8 mouse cellular contexts compared by ENCODE assay signal in genomic region chr14:34219786-34220198, GRCm38 (mm10). TPM values are rescaled to one million over a fixed set of nuclear protein-coding genes. Genes with fewer than 3 reads are reported as not detected.
DNase-seq lines count a peak whose midpoint lies in the region; ATAC-seq and TF ChIP-seq lines count a peak whose summit lies in the region.
"Had no signal": no experiment of that assay in that cellular context is flagged by ENCODE, and none has a peak within 500 bp of the region (broad histone marks: within the 10 kb centered on the region; RNA-seq: fewer than 3 reads in every experiment).

No protein-coding gene starts in this region.

- peak overlapping the region; percentile 27 for H3K4me3 ChIP-seq in lung, embryonic 14.5 days (ENCODE audit: low read depth, low read length)
- peak overlapping the region; percentile 20 for H3K4me3 ChIP-seq in forebrain, embryonic 12.5 days (replicated peaks)
- peak overlapping the region; percentile 27 for H3K4me3 ChIP-seq in limb, embryonic 15.5 days
- H3K4me3 ChIP-seq in stomach, embryonic 14.5 days (ENCODE audit: low read depth, low read length): peak overlapping the region; percentile 22; the same call in 1 of the 2 replicates
- H3K4me3 ChIP-seq: heart, adult 2 months had no signal

- H3K36me3 ChIP-seq in lung, embryonic 14.5 days (ENCODE audit: insufficient read depth): no peaks in the 10 kb centered on the region
- no peaks in the 10 kb centered on the region for H3K36me3 ChIP-seq in forebrain, embryonic 12.5 days (replicated peaks)
- no peaks in the 10 kb centered on the region for H3K36me3 ChIP-seq in limb, embryonic 15.5 days
- no peaks in the 10 kb centered on the region for H3K36me3 ChIP-seq in stomach, embryonic 14.5 days (ENCODE audit: control insufficient read depth, insufficient read depth, low read length)

- H3K4me2 ChIP-seq in lung, embryonic 14.5 days: peak overlapping the region; percentile 61
- peak overlapping the region; percentile 50 for H3K4me2 ChIP-seq in forebrain, embryonic 12.5 days
- H3K4me2 ChIP-seq in limb, embryonic 15.5 days: peak overlapping the region; percentile 55
- H3K4me2 ChIP-seq in stomach, embryonic 14.5 days (replicated peaks; ENCODE audit: low read depth, low read length): peak overlapping the region; percentile 49

- peak; percentile 24 for DNase-seq in lung, embryonic 14.5 days
- DNase-seq in lung, adult 18-20 months: no peak
- DNase-seq in spleen, adult 12 weeks (ENCODE audit: low spot score): no peak
- no peak for DNase-seq in layer of hippocampus, postnatal 10 days (ENCODE audit: low spot score in 2 of 2)

- 2% methylated on average over 29 of the region's 29 CpGs for WGBS in lung, embryonic 14.5 days
- 7% methylated on average over 29 of the region's 29 CpGs for WGBS in forebrain, embryonic 12.5 days
- WGBS in limb, embryonic 15.5 days: 2% methylated on average over 29 of the region's 29 CpGs
- 2% methylated on average over 29 of the region's 29 CpGs for WGBS in stomach, embryonic 14.5 days

- H3K9ac ChIP-seq in lung, embryonic 14.5 days: peak overlapping the region; percentile 6; the same call in 1 of the 2 replicates
- no peak overlapping the region for H3K9ac ChIP-seq in forebrain, embryonic 12.5 days
- 0 out of 2 replicates have a peak overlapping the region, but pooled peaks have one; percentile 3 for H3K9ac ChIP-seq in limb, embryonic 15.5 days
- no peak overlapping the region for H3K9ac ChIP-seq in stomach, embryonic 14.5 days (replicated peaks; ENCODE audit: low read depth, low read length)

- H3K27me3 ChIP-seq in lung, embryonic 14.5 days (ENCODE audit: insufficient read depth, low read length): peaks cover 28% of the 10 kb centered on the region
- peaks cover 30% of the 10 kb centered on the region for H3K27me3 ChIP-seq in forebrain, embryonic 12.5 days
- H3K27me3 ChIP-seq in limb, embryonic 15.5 days: peaks cover 27% of the 10 kb centered on the region
- H3K27me3 ChIP-seq in stomach, embryonic 14.5 days (ENCODE audit: control insufficient read depth, insufficient read depth, low read length): peaks cover 9% of the 10 kb centered on the region; the same call in 1 of the 2 replicates

- no peak for TF ChIP-seq CTCF in lung, embryonic 14.5 days (IDR thresholded peaks at IDR 0.05; ENCODE audit: low read depth)

- H3K9me3 ChIP-seq in lung, embryonic 14.5 days (ENCODE audit: low read depth, low read length): no peaks in the 10 kb centered on the region
- no peaks in the 10 kb centered on the region for H3K9me3 ChIP-seq in forebrain, embryonic 12.5 days
- no peaks in the 10 kb centered on the region for H3K9me3 ChIP-seq in limb, embryonic 15.5 days
- H3K9me3 ChIP-seq in stomach, embryonic 14.5 days (ENCODE audit: control insufficient read depth, low read depth, low read length): no peaks in the 10 kb centered on the region

- peak; percentile 39 for ATAC-seq in lung, embryonic 14.5 days (ENCODE audit: insufficient read depth)
- no peak for ATAC-seq in forebrain, embryonic 12.5 days (ENCODE audit: low FRiP score)
- ATAC-seq in limb, embryonic 15.5 days (ENCODE audit: insufficient number of reproducible peaks, low FRiP score, low TSS enrichment, low read depth): no peak
- no peak; the same call in 1 of the 2 replicates for ATAC-seq in stomach, embryonic 14.5 days (ENCODE audit: insufficient number of reproducible peaks, insufficient read depth, low FRiP score, low read depth)

- H3K27ac ChIP-seq in lung, embryonic 14.5 days (ENCODE audit: low read depth): no peak overlapping the region
- no peak overlapping the region for H3K27ac ChIP-seq in forebrain, embryonic 12.5 days
- H3K27ac ChIP-seq in limb, embryonic 15.5 days: no peak overlapping the region
- no peak overlapping the region for H3K27ac ChIP-seq in stomach, embryonic 14.5 days (ENCODE audit: low read length)
- H3K27ac ChIP-seq: heart, adult 2 months had no signal

- peaks cover 10% of the 10 kb centered on the region for H3K4me1 ChIP-seq in lung, embryonic 14.5 days (ENCODE audit: insufficient read depth)
- no peaks in the 10 kb centered on the region for H3K4me1 ChIP-seq in forebrain, embryonic 12.5 days
- H3K4me1 ChIP-seq in limb, embryonic 15.5 days: peaks cover 12% of the 10 kb centered on the region
- H3K4me1 ChIP-seq in stomach, embryonic 14.5 days (ENCODE audit: control insufficient read depth, insufficient read depth, low read length): peaks cover 2% of the 10 kb centered on the region; the same call in 1 of the 2 replicates

RNA-seq across cellular contexts. Expression of gene Syt15, which starts 0.4 kb away (rescaled TPM):
- 0.42 TPM in 2 replicates for polyA plus RNA-seq in lung, embryonic 14.5 days (2014; fragmentation: Nextera tagmentation; extraction: Ambion mirVana)
- polyA plus RNA-seq in forebrain, embryonic 12.5 days (2016; fragmentation: Nextera tagmentation; extraction: Ambion mirVana): 0.13 and 0.27 TPM in 2 replicates
- polyA plus RNA-seq in limb, embryonic 15.5 days (2015; fragmentation: Nextera tagmentation; extraction: Ambion mirVana): 0.82 and 1.3 TPM in 2 replicates
- 0.58 and 0.81 TPM in 2 replicates for polyA plus RNA-seq in stomach, embryonic 14.5 days (2014; fragmentation: Nextera tagmentation; extraction: Ambion mirVana)
- 1 to 10 TPM; 1.7 to 1.8 TPM for total RNA-seq in layer of hippocampus, postnatal 10 days (2021)

RNA-seq across cellular contexts. Expression of gene Gprin2, which starts 18.3 kb away (rescaled TPM):
- polyA plus RNA-seq in lung, embryonic 14.5 days (2014; fragmentation: Nextera tagmentation; extraction: Ambion mirVana): 0.18 and 0.19 TPM in 2 replicates
- polyA plus RNA-seq in forebrain, embryonic 12.5 days (2016; fragmentation: Nextera tagmentation; extraction: Ambion mirVana): 2.2 and 2.5 TPM in 2 replicates
- 2.8 and 3.4 TPM in 2 replicates for polyA plus RNA-seq in limb, embryonic 15.5 days (2015; fragmentation: Nextera tagmentation; extraction: Ambion mirVana)
- 0.29 and 0.32 TPM in 2 replicates for polyA plus RNA-seq in stomach, embryonic 14.5 days (2014; fragmentation: Nextera tagmentation; extraction: Ambion mirVana)
- total RNA-seq in layer of hippocampus, postnatal 10 days (2021): 1 to 10 TPM; 6.0 to 7.5 TPM

Comparison
In these comparisons a context has a peak if more than half of its experiments do, and no peak if none do; other contexts are left out.
1. H3K9ac ChIP-seq: peak in lung, embryonic 14.5 days (single experiment) and limb, embryonic 15.5 days (single experiment); none in forebrain, embryonic 12.5 days (single experiment) and stomach, embryonic 14.5 days (single experiment).
2. Peak in every context shown above with its lines, with median percentiles within 50 percentile points of each other: H3K4me2 ChIP-seq and H3K4me3 ChIP-seq.